Mouse (Mus musculus): ENCODE measurements around the gene Gm42669.
A peak's percentile ranks its signal among the peaks of the same experiment; 100 is the strongest.

The Gm42669 gene

DNA sequence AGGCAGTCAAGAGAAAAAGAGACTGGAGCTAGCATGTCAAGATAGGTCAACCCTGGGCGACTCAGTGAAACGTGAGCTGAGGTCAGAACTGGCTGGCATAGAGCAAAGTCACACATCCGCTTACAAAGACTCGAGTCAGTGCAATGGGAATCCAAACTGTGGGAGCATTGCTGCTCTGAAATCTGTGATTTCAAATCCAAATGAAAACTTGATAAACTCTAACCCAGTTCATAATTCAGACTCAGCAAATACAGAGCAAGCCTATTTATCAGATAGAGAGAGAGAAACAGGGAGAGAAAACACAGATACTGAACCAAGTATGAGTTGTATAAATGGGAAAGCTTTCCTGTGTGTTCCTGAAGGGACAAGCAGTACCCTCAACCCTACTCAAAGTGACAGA is at the start of gene Gm42669:
Gene Gm42669, plus strand, starts transcription at position 301 of the 400 bp plus-strand sequence.
- no peak for DNase-seq (ENCODE audit: low spot score)

DNA sequence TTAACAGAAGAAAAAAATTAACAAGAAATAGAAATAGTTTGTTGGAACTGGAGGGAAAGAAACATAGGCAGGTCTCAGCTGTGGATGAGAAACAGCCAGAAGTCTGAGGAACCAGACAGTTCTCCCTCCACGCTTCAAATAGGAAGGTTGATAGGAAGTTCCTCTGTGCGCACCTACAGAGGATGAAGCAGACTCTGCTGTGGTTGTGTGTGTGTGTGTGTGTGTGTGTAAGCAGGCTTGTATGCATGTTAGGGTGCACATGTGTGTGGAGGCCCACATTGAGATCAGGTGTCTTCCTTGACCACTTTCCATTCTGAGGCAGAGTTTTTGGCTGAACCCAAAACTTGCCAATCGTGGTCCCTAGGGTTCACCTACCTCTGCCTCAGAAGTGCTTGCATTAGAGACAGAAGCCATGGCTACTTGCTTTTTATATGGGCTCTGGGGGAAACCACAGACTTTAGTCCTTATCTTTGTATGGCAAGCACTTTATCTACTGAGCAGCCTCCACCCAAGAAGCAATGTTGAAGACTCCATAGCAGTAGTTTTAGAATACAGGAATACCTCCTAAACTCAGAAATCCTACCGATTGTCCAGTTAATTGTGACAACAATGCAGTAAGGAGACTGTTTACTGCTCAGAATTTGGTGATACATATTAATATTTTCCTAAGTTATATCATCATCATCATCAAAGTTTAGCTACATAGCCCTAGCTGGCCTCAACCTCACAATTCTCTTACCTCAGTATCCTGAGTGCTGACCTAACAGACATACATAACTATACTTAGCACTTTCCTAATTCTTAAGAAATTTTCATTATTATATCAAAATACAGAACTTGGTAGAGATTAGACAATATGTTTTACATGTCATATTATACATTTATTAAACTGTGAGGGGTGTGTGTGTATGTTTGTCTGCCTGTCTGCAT is 45.0 kb upstream of the Gm42669 start:
- no peak for DNase-seq (ENCODE audit: low spot score)

DNA sequence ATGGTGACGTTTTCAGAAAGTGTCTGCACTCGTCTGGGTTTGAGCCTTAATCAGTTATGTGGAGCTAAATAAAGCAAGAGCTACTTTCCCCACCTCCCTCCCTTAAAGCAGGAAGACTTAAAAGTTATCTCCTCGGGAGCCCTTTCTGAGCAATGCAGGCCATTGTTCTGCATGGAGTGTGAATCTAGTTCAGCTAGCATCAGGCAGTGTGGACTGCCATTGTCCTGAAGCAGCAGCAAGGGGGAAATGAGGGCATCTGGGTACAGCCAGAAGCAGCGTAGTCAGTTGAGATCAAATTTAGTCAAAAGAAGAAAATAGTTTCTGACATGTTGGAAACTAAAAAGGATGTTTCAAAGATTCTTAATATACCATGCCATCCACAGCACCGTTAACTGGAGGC is 40.9 kb upstream of the Gm42669 start:
- no peak for DNase-seq (ENCODE audit: low spot score)

DNA sequence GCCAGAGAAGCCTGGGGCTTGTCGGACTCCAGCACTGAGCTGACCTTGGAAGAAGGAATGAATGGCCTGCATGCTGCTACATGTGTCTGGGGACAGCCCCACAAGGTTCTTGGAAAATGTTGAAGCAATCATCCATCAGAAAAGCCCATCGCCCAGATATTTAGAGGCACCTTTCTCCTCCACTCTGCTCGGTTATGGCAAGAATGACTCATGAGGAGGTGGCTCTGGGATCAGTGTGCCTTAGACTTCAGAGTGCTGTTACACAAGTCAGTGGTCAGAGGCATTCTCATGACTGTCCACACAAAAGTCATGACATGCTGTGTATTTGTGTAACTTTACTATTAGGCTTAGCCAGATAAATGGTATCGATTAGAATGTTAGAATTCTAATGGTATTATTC is 40.3 kb upstream of the Gm42669 start:
- no peak for DNase-seq (ENCODE audit: low spot score)

DNA sequence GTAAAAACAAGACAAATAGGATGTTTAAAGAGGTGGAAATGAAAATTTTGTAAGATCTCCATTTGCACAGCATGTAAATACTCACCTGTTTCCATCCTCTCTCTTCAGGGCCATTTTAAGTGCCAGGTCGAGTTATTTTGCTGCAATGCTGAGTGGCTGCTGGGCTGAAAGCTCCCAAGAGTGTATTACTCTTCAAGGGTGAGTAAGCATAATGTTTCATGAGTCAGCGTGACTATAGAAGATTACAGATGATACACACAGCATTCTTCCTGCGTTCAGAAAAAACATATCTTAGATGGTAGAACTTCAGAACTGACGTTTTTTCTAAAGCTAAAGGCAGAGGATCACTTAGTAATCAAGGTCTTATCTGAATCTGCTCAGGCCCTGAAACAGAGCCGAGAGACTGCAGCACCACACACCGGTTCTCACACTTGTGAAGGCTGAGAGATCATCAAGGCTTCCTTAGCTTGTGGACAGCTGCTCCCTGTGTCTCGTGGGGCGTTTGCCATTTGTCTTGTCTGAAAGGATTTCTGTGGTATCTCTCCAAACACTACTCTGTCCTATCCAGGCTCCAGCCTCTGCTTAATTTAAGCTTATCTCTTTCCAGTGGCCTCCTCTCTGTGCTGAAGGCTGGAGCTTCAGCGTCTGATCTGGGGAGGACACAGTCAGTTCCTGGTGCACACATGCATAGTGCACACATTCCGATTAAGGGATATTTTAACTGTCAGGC is 36.7 kb upstream of the Gm42669 start:
- no peak for DNase-seq (ENCODE audit: low spot score)

DNA sequence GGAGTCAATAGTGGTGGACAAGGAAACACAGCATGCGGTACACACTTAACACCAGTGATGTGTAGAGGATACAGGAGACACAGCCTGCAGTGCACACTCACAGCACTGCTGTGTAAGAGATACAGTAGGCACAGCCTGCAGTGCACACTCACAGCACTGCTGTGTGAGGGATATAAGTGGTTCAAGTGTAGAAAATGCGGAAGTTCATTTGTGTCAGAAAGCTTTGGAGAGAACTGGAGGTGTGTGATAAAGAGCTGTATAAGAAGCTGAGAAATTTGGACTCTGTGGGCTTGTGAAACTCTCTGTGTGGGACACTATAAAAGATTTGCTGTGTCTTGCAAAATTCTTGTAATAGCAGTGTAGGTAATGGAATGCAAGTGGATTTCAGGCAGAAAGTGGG is 27.2 kb upstream of the Gm42669 start:
- DNase-seq (ENCODE audit: low spot score), result no peak

DNA sequence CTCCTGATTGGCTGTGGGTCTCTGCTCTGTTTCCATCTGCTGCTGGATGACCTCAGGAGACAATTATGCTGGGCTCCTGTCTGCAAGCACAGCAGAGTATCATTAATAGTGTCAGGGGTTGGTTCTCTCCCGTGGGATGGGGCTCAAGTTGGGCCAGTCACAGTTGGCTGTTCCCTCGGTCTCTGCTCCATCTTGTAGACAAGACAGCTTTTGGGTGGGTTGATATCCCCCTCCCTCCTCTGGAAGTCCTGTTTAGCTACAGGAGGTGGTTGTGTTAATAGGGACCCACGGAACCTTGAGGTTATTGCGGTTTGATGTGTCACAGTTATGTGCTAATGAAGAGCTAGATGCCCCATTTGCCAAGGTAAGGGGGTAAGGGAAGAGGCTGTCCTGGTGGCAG is 18.4 kb upstream of the Gm42669 start:
- DNase-seq (ENCODE audit: low spot score), result no peak

DNA sequence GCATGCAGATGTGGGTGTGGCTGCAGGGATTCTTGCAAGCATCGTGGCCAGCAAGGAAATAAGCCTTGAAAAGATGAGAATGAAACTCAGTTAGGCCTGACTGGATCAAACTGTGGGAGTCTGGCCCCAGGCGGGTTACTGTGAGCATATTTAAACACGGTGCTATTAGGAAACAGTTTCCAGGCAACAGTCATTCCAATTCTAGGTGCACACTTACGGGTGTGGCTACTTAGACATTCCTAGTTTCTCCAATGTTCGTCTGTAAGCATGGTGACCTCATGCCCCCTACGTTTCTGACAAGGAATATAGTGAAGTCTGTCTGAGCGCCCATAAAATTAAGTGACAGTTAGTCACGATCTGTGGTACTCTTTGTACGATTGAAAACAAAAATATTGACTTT is 16.4 kb upstream of the Gm42669 start:
- DNase-seq (ENCODE audit: low spot score), result no peak

DNA sequence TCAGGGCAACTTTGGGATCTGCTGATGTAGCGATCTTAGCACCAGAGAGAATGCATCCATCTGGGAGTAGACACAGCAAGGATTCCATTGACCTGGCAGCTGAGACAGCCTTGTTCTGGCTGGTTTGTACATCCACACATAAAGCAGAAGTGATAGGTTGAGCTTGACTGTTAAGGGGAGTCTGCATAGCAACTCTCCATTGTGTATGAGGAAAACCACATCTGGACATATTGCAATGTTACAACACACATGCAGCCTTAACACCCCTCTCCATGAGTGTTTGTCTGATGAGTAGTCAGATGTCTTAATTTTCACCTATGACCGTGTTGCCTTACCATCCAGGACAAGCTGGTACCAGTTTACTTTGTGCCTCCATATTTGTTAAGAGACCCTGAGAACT is 14.9 kb upstream of the Gm42669 start:
- DNase-seq (ENCODE audit: low spot score), result no peak

DNA sequence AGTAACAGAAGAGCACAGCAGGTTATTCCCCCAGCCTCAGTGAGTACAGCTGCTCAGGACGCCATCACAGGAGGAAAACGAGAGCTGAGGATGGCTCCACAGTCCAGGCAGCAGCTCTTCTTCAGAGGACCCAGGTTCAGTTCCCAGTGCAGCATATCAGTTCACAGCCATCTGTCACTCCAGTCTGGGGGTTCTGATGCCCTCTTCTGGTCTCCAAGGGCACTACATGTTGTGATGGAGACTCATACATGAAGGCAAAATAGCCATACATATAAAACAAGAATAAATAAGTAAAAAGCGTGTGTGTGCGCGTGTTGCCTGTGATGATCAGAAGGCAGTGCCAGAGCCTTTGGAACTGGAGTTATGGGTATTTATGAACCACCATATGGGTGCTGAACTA is 12.7 kb upstream of the Gm42669 start:
- DNase-seq (ENCODE audit: low spot score), result no peak

DNA sequence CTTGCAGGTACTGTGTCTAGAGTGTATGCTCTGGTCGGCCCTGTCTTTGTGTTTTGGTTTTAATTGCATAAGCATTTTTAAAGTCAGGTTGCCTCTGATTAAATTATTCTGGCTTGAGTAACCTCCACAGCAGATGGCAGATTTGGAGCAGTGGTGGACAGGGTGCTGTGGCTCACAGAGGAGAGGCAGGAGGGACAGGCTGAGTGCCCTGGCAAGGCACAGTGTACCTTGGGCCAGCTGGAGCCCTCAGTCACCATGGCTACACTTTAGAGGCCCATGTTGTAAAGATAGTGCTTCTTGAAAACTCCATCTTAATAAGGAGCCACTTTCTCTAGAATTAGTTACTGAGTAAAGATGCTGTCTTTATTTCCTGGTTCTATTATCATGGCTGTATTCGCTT is 11.4 kb upstream of the Gm42669 start:
- DNase-seq (ENCODE audit: low spot score), result no peak

DNA sequence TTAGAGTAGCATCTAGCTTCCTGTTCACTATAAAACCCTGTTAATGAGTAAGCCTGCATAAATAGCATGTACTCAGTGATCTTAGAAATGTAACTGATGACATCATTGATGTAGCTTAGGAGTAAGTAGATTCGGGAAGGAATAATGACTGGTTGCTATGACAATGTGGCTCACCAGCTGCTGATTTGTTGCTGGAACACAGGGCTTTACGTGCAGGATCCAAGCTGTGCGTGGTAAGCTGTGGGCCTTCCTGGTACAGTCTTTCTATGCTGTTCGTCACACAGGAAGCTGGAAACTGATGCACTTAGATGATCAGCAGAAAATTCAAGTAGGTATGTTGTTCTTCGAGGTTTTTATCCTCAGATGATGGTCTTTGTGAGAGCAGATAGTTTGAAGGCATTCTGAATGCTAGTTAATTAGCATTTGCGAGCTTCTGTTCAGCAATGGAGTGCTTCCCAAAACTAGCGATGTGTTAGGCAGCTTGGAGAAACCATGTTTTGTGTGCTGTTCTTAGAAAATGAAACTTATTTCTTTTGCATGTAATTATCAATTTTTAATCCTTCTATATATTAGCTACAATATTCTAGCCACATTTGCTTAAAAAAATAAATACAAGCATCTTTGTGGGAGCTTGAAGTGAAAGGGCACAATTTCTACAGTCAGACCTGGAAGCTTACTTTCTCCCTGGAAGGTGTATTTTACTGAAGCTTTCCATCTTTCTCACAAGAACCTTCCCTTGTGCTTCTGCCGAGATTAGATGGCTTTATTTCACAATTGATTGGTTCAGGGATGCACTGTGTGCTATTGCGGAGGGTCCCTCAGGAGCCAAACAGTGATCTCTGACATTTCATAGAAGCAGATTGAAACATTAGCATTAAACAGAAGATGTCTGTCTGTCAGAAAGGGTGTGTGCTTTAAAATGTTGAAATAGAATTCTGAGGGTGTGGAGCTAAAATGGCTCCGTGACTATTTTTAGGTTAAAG is 9.6 kb upstream of the Gm42669 start:
- DNase-seq (ENCODE audit: low spot score), result peak; percentile 53

DNA sequence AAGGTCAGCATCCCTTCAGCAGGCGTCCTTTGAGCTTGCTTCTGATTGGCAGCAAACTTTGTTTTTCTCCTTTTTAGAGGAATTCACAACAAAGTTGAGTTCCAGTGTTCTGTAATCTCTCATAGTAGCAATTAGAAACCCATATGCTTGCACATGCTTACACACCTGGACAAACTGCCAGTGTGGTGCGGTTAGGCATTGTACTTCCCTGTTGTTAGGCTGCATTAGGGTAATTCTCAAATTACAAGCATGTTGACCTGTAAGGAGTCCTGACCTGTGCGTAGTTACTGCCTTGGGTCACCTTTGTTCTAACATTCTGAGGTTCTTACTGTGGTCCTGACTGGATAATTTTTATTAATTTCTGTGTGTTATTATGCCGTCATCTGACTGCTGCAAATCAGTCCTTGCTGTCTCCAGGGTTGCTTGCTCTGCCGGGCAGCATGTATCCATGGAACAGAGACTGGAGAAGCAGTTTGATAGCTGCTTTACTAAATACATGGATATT is 8.6 kb upstream of the Gm42669 start:
- peak; percentile 2 for DNase-seq (ENCODE audit: low spot score)

DNA sequence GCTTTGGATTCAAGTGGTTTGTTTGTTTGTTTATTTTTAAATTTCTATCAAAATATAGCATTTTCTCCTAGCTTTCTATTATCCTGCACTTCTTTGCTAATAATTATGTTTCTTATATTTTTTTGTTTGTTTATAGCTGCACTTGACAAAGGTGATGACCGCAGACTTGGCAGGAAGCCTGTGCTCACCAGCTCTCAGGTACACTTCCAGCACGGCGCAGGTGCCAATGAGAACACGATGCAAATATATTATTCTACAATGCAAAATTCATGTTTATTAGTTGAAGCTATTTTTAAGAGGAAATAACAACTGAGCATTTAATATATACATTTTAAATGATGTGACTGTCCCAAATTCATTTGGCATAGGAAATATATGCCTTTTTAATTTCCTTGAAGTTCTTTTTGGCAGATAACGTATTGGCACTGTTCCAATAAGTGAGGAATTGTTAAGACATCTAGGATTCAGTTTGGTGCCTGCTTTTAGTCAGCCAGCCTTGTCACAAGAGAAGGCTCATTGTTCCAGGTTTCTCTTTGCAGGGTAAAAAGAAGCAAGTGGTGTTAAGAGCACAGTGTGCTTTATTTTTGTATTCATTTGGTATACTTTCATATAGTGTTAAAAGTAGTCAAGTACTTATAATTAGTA is 7.4 kb upstream of the Gm42669 start:
- no peak for DNase-seq (ENCODE audit: low spot score)

DNA sequence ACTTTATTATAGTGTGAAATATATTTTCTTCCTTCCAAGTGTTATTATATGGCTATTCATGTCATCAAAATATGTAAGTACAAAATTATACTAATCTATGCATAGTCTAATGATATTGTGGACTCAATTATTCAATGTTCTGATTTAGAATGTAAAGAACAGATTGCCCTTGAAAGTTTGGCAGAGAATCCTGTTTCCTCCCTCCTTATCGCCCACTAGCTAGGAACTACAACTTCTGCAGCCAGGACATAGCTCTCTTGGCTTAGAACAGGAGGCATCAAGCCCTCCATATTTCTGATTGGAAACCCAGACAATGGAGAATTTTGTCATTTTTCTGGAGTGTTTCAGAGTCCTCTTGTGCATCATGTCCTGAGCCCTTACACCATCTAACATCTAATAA is 6.7 kb upstream of the Gm42669 start:
- DNase-seq (ENCODE audit: low spot score), result no peak

DNA sequence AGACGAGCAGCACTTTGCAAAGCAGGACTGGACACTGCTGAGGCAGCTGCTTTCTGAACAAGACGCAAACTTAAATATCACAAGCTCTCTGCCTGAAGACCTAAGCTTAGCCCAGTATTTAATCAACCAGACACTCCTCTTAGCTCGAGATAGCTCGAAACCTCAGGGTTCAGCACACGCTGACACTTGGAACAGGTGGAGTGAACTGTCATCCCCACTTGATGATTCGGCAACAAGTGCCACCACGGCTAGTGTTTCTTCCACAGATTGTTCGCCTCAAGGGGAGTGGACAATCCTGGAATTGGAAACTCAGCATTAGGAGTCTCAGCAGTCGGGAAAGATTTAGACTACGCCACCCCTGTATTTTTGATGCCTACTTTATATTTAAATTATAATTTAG is 3.1 kb downstream of the Gm42669 start:
- no peak for DNase-seq (ENCODE audit: low spot score)

DNA sequence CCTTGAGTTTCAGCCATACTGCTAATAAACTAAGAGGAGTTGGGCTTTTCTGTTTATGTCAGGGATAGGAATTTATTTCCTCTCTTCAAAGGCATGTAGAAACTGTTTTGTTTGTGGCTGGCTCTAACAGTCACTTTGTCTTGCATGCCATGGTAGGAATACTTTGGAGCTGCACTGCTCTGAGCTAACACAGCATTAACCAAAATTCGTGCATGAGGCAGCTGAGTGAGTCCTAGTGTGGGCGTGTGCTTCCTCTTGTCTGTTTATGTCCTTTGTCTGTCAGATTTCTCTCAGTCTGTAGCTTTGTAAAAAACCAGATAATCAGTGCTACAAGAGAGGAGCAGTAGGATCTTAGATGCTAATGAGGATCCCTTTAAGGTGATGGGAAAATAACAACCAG is 3.9 kb downstream of the Gm42669 start:
- DNase-seq (ENCODE audit: low spot score), result no peak

DNA sequence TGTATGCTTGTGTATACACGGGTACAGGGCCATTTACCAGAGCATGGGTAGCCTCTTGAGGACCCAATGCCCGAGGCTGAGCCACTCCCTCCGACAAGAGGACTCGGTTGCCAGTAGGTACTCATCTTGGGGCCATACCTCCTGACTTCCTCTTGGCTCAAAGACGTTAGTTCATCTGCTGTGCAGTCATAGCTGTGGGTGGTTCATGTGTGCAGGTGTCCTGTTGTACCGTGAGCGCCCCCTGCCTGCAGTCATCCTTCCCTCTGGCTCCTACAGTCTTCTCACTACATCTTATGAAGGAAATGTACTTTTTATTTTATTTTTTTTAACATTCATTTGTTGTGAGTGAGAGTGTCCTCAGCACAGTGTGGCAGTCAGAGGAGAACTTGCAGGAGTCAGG is 6.2 kb downstream of the Gm42669 start:
- peak; percentile 63 for DNase-seq (ENCODE audit: low spot score)

DNA sequence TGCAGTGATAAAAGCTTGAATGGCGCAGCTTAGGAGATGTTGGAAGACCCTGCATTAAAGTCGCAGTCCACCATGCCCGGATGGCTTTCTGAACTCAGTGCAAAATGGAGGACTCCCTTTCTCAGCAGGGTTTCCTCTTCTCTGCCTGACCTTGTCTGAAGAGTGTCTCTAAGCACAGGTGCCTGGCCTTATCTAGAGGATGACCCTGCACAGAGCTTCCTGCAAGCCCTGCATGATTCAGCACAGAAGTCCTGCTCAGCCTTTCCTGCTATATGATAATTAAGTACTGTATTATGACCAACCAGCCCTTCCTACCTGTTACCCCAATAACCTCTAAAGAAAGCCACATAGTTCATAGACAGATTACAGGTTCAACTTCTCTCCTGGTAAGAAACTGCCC is 8.0 kb downstream of the Gm42669 start:
- DNase-seq (ENCODE audit: low spot score), result no peak

DNA sequence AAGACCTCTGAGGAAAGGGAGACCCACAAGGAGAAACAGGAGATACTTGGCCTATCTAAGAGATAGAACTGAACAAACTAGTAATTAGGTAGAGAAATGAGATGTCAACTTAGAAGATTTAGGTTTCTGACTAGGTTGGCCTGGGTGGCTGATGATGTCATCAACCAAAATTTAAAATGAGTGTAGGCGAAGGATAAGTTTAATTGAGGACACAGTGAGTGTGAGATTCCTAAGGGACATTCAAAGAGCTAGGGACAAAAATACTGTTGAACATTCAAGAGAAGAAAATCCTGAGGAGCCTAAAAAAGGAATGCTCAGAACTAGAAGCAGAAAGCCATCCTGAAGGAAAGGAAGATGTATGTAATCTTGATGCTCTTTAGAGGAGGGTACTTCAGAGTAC is 8.7 kb downstream of the Gm42669 start:
- no peak for DNase-seq (ENCODE audit: low spot score)

DNA sequence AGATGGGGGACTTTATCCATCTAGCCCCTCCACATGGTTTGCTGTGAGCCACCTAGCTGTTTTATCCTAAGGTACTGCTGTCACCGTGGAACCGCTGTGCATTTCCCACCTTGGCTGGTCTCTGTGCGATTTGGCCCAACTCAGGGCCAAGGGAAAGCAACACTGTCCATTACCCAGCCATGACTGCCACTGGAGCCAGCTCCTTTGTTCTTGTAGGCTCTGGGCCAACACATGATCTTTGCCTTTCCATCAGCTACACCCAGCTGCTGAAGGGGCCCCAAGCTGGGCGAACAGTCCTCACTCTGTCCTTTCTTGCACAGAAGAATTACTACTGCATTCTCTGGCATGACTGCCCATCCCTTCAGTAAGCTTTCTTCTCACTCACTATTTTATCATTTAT is 11.2 kb downstream of the Gm42669 start:
- DNase-seq (ENCODE audit: low spot score), result no peak

DNA sequence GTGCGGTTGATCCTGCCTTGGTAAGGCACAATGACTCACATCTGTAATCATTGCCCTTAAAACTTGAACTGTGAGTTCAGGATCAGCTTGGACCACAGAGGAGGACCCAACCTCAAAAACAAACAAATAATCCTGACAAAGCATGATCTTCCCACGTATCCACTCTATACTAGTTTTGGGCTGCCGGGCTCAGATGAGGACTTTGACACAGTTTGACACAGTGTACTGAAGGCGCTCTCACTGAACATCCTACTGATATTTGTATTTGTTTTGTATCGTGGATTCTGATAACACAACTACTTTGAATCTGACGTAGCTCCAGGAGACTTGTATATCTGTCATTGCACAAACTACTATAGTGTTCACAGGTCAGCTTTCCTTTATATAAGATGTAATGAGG is 14.0 kb downstream of the Gm42669 start:
- no peak for DNase-seq (ENCODE audit: low spot score)

All from embryo, embryonic 10.5 days (tissue).